22 mouse cellular contexts compared by ENCODE assay signal in genomic region chr1:105885575-105885974, GRCm38 (mm10).
DNase-seq lines count a peak whose midpoint lies in the region; ATAC-seq and TF ChIP-seq lines count a peak whose summit lies in the region.
"Had no signal": no experiment of that assay in that cellular context is flagged by ENCODE, and none has a peak within 500 bp of the region (broad histone marks: within the 10 kb centered on the region; RNA-seq: fewer than 3 reads in every experiment).

No protein-coding gene starts in this region.

- 45% methylated on average over 5 of the region's 5 CpGs for WGBS in liver, embryonic 16.5 days (ENCODE audit: insufficient replicate concordance)
- 85% methylated on average over 5 of the region's 5 CpGs for WGBS in hindbrain, embryonic 13.5 days

- H3K27me3 ChIP-seq in liver, embryonic 16.5 days (ENCODE audit: control insufficient read depth, insufficient read depth, low read depth, low read length), result no peaks in the 10 kb centered on the region
- H3K27me3 ChIP-seq in CH12.LX (replicated peaks), result no peaks in the 10 kb centered on the region
- H3K27me3 ChIP-seq in hindbrain, embryonic 13.5 days, result no peaks in the 10 kb centered on the region; the same call in 1 of the 2 replicates
- H3K27me3 ChIP-seq: embryonic facial prominence, embryonic 12.5 days; forebrain, embryonic 15.5 days; hindbrain, embryonic 12.5 days; Patski had no signal

- TF ChIP-seq POLR2A in CH12.LX (IDR thresholded peaks at IDR 0.05; ENCODE audit: low read depth, low read length), result no peak

- 0 out of 2 replicates have a peak overlapping the region, but pooled peaks have one; percentile 11 for H3K27ac ChIP-seq in liver, embryonic 16.5 days (ENCODE audit: low read length)
- H3K27ac ChIP-seq in CH12.LX (ENCODE audit: insufficient read depth, low read depth), result no peak overlapping the region
- no peak overlapping the region for H3K27ac ChIP-seq in hindbrain, embryonic 13.5 days
- H3K27ac ChIP-seq: embryonic facial prominence, embryonic 12.5 days; forebrain, embryonic 15.5 days; heart, embryonic 10.5 days; hindbrain, embryonic 12.5 days; hindbrain, postnatal 0 days had no signal

- H3K4me3 ChIP-seq in liver, embryonic 16.5 days (ENCODE audit: low read depth, low read length), result no peak overlapping the region
- no peak overlapping the region for H3K4me3 ChIP-seq in CH12.LX (replicated peaks in 1 of 3; ENCODE audit: low read depth in 2 of 3, low read length in 2 of 3, poor library complexity in 1 of 3)
- no peak overlapping the region for H3K4me3 ChIP-seq in hindbrain, embryonic 13.5 days
- H3K4me3 ChIP-seq: embryonic facial prominence, embryonic 12.5 days; forebrain, embryonic 15.5 days; heart, embryonic 10.5 days; hindbrain, embryonic 12.5 days had no signal

- peak; percentile 46 for TF ChIP-seq RAD21 in CH12.LX (IDR thresholded peaks at IDR 0.05; ENCODE audit: low read depth, low read length)

- TF ChIP-seq CTCF in CH12.LX (conservative IDR thresholded peaks at IDR 0.05 in 1 of 2, IDR thresholded peaks at IDR 0.05 in 1 of 2; ENCODE audit: low read depth in 2 of 2, low read length in 2 of 2), result peak; percentile 10 to 55; a peak in 2 of 4 replicates

- no peak overlapping the region for H3K9ac ChIP-seq in liver, embryonic 16.5 days (ENCODE audit: low read depth, low read length)
- H3K9ac ChIP-seq in CH12.LX (ENCODE audit: insufficient read depth, low read depth), result no peak overlapping the region
- no peak overlapping the region for H3K9ac ChIP-seq in hindbrain, embryonic 13.5 days
- H3K9ac ChIP-seq: embryonic facial prominence, embryonic 12.5 days; forebrain, embryonic 15.5 days; hindbrain, embryonic 12.5 days had no signal

- H3K4me1 ChIP-seq in liver, embryonic 16.5 days (ENCODE audit: control insufficient read depth, low read depth, low read length), result no peaks in the 10 kb centered on the region
- H3K4me1 ChIP-seq in CH12.LX (ENCODE audit: control insufficient read depth in 1 of 2, insufficient read depth in 2 of 2), result peaks cover 1 to 5% of the 10 kb centered on the region in 2 experiments; a peak in 2 of 4 replicates
- peaks cover 8% of the 10 kb centered on the region for H3K4me1 ChIP-seq in hindbrain, embryonic 13.5 days (replicated peaks)
- H3K4me1 ChIP-seq: embryonic facial prominence, embryonic 12.5 days had no signal

- no peaks in the 10 kb centered on the region for H3K9me3 ChIP-seq in liver, embryonic 16.5 days (replicated peaks; ENCODE audit: control insufficient read depth, low read length)
- H3K9me3 ChIP-seq in CH12.LX (replicated peaks; ENCODE audit: low read length), result no peaks in the 10 kb centered on the region
- H3K9me3 ChIP-seq in hindbrain, embryonic 13.5 days, result no peaks in the 10 kb centered on the region
- H3K9me3 ChIP-seq: embryonic facial prominence, embryonic 12.5 days; forebrain, embryonic 15.5 days; heart, embryonic 10.5 days; hindbrain, embryonic 12.5 days had no signal

- dilution Hi-C loops in CH12.LX (cut with MboI; ENCODE audit: extremely low pct_ligation_motif_present, extremely low pct_unique_long_range_greater_than_20kb, low sequenced_read_pairs), result no loop called here

- no peak overlapping the region for H3K4me2 ChIP-seq in liver, embryonic 16.5 days (ENCODE audit: low read depth, low read length)
- H3K4me2 ChIP-seq in CH12.LX (ENCODE audit: insufficient read depth, low read depth, poor library complexity, severe bottlenecking), result no peak overlapping the region
- H3K4me2 ChIP-seq in hindbrain, embryonic 13.5 days, result no peak overlapping the region
- H3K4me2 ChIP-seq: embryonic facial prominence, embryonic 12.5 days; forebrain, embryonic 15.5 days; hindbrain, embryonic 12.5 days had no signal

- in situ Hi-C loops in CH12.LX (cut with MboI; ENCODE audit: low pct_ligation_motif_present, low pct_unique_long_range_greater_than_20kb, low sequenced_read_pairs), result no loop called here

- ATAC-seq in CD4-positive, CD25-positive, alpha-beta regulatory T cell, adult 4 months, result no peak
- ATAC-seq in liver, embryonic 16.5 days (ENCODE audit: low read depth), result peak; percentile 46
- ATAC-seq in hindbrain, embryonic 13.5 days (ENCODE audit: low FRiP score), result no peak
- ATAC-seq: activated CD4-positive, CD25-positive, alpha-beta regulatory T cell, adult 4 months; forebrain, embryonic 15.5 days; hindbrain, postnatal 0 days; Patski had no signal

- peak; percentile 15 for DNase-seq in CD4-positive, CD25-positive, alpha-beta regulatory T cell, adult 2 months (ENCODE audit: low read depth, low spot score)
- DNase-seq in liver (no peak), CH12.LX (ENCODE audit: extremely low read depth) (peak; percentile 47)
- DNase-seq in yolk sac, embryonic 10.5 days (ENCODE audit: low spot score), result no peak
- DNase-seq: adrenal gland, postnatal 14 days; cerebellum, adult 11-12 months; cerebellum, adult 9-10 months; cerebellum, postnatal 25 days; gastrocnemius, postnatal 10 days; heart, adult 18-20 months; heart, postnatal 10 days; heart, postnatal 4 days had no signal

- no peaks in the 10 kb centered on the region for H3K36me3 ChIP-seq in liver, embryonic 16.5 days (ENCODE audit: control insufficient read depth, insufficient read depth)
- H3K36me3 ChIP-seq in CH12.LX (replicated peaks in 1 of 2; ENCODE audit: control insufficient read depth in 1 of 2, insufficient read depth in 1 of 2, low read length in 1 of 2), result no peaks in the 10 kb centered on the region
- H3K36me3 ChIP-seq in hindbrain, embryonic 13.5 days, result no peaks in the 10 kb centered on the region
- H3K36me3 ChIP-seq: embryonic facial prominence, embryonic 12.5 days; forebrain, embryonic 15.5 days; heart, embryonic 10.5 days; hindbrain, embryonic 12.5 days had no signal

- no peak for TF ChIP-seq EP300 in CH12.LX (IDR thresholded peaks at IDR 0.05; ENCODE audit: low read length)

- H3K79me2 ChIP-seq in CH12.LX (replicated peaks; ENCODE audit: control insufficient read depth, extremely low read depth, insufficient read depth, poor library complexity, severe bottlenecking), result no peaks in the 10 kb centered on the region

TF ChIP-seq in CH12.LX, 34 proteins besides CTCF, POLR2A, EP300 and RAD21:
- TF ChIP-seq SMC3 (IDR thresholded peaks at IDR 0.05; ENCODE audit: low read depth, low read length), result peak; percentile 43
- no peak for TF ChIP-seq ZKSCAN1 (IDR thresholded peaks at IDR 0.05; ENCODE audit: borderline replicate concordance, low read depth, low read length)

Comparison
In these comparisons a context has a peak if more than half of its experiments do, and no peak if none do; other contexts are left out.
1. DNase-seq: peak in CD4-positive, CD25-positive, alpha-beta regulatory T cell, adult 2 months (single experiment) and CH12.LX (single experiment); none in liver (single experiment) and yolk sac, embryonic 10.5 days (single experiment).